Mouse (Mus musculus): ENCODE results near the gene Lhfpl3. TPM values are rescaled to one million over a fixed set of nuclear protein-coding genes. Genes with fewer than 3 reads are reported as not detected.
"Not testable (repeated sequence)": the region's sequence is repeated elsewhere in the genome, so short reads cannot be mapped to it uniquely, and the experiment has no call there.

Gene Lhfpl3
- polyA plus RNA-seq (2015; fragmentation: Nextera tagmentation; extraction: Ambion mirVana) = 0.13 TPM in 1 of 2 replicates, not detected in the other

DNA sequence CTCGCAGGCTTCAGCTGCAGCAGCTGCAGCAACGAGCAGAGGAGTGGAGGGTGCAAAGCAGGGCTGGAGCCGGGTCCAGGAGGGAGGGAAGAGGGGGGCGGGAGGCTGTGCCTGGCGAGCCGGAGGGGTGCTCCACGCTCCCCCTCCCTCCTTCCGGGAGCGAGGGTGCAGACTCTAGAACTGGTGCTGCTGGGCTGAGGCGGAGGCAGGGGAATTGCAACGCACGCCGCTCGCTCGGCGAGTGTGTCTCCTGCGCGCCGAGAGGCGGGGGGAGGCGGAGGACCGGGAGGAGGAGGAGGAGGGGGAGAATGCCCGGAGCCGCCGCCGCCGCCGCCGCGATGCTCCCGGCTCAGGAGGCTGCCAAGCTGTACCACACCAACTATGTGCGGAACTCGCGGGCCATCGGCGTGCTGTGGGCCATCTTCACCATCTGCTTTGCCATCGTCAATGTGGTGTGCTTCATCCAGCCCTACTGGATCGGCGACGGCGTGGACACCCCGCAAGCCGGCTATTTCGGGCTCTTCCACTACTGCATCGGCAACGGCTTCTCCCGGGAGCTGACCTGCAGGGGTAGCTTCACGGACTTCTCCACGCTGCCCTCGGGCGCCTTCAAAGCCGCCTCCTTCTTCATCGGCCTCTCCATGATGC, at the start of gene Lhfpl3:
Gene Lhfpl3, plus strand, starts transcription at position 175 of the 648 bp plus-strand sequence.
- DNase-seq (ENCODE audit: low spot score) = peak; percentile 4

DNA sequence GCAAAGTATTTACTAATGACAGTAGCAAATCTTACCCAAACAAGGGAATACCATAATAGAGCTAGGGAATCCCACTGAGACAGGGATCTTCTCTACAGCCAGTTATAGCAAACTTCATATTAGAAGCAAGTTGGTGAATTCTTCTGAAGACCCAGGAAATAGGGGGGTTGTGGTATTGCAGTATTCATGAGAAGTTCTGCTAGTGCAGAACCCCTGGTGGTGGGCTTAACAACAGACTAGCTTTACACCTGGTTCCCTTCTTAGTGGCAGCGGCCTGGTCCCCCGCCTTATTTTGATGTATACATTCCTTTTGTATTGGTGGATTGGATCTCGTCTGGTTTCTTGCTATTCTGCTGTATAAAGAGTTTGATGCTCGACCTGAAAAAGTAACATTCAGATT, 39.6 kb upstream of the Lhfpl3 start:
- not testable (repeated sequence) for DNase-seq (ENCODE audit: low spot score)

DNA sequence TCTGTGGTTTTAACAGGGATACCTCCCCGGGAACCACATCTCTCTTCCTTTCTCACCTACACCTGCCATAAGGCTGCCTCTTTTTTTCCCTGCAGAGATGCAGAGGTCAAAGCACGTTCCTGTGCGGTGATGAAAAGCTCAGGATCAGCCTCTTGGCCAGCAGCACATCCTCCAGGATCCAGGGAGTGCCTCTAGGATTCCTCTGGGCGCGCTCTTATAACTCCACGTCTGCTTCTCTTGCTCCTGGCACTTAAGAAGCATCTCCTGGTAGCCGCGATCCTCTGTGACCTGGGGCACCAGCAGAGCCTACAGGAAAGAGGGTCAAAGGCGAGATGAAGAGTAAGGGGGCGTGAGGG, 352 bp upstream of the Lhfpl3 start:
- no peak for DNase-seq (ENCODE audit: low spot score)

DNA sequence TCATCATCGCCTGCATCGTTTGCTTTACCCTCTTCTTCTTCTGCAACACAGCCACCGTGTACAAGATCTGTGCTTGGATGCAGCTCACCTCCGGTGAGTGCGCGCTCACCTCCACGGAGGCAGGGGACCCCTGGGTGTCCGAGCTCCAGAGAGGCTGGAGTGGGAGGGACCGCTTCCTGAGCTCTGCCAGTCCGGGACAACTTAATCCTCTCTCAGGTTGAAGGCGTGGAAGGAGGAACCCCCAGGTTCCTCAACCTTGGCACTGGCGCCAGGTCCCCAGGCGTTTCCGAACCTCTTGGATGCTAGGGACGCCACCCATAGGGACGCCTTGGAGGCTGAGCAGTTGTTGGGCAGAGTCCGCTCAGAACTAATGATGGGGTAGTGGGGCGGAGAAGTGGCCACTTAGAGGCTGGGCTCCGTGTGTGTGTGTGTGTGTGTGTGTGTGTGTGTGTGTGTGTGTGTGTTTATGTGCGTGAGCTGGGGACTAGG, 718 bp downstream of the Lhfpl3 start:
- no peak for DNase-seq (ENCODE audit: low spot score)

DNA sequence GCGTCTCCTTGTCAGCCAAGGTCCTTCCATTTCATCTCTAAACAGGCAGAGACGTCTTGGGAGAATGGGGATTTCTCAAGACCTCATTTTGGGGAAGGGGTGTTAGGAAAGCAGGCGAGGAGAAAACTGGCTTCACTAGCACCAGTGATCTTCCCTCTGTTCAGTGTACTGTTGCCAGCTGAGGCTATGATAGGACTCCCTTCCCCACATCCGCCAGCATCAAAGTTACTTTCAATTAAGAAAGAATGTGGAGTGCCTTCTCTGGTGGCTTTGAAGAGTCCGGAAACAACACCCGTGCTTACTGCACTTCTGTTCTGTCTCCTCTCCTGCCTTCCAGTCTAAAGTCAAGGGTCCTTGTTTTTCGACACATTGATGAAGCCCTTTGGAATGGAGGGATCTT, 1.4 kb downstream of the Lhfpl3 start:
- peak; percentile 53 for DNase-seq (ENCODE audit: low spot score)

DNA sequence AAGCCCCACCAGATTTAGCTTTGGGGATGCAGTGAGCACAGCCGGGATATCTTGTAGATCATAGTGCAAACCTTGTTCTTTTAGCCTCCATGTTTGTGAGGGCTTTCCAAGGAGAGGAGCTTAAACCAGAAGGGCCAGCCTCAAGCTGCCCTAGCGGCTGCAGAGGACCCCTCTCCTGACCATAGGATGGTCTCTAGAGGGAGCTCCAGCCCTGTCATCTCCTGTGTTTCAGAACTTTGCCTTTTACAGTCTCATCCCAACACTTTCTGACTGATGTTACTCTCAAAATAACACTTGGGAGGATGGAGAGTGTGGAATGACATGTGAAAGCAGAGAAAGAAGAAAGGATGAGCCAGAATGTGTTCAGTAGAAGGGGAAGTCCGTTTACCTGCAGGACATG, 11.4 kb downstream of the Lhfpl3 start:
- DNase-seq (ENCODE audit: low spot score) = no peak

DNA sequence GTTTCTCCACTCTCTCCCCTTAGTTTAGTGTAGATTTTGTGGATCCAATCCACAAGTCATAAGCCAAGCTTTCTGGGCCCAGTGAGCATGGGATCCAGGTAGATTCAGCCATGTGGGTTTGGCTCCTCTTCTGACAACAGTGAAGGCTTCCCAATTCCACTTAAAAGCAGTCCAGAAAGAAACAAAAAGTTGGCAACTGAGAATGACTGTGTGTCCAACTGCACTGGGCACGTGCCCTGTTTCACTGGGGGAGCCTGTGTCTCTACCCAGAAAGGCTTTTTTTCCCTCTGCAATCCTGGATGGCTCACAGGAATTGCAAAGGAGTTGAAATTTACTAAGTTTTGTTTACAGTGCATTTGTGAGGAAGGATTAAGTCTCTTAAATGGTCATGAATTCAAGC, 24.9 kb downstream of the Lhfpl3 start:
- DNase-seq (ENCODE audit: low spot score) = no peak

DNA sequence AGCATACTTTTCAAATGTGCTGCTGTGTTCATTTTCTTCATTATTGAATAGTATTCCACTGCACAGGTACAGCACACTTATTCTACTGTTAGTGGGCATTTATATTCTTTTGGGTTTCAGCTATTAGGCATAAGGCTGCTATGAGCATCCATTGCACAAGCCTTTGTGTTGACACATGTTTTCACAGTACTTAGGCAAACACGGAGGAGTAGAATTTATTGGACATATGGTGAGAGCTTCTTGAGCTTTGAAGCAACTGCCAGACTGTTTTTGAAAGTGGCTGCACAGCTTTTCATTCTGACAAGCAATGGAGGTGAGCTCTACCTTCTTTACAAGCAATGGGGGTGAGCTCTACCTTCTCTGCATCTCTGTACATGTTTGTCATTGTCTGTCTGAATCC, 49.5 kb downstream of the Lhfpl3 start:
- no peak for DNase-seq (ENCODE audit: low spot score)

DNA sequence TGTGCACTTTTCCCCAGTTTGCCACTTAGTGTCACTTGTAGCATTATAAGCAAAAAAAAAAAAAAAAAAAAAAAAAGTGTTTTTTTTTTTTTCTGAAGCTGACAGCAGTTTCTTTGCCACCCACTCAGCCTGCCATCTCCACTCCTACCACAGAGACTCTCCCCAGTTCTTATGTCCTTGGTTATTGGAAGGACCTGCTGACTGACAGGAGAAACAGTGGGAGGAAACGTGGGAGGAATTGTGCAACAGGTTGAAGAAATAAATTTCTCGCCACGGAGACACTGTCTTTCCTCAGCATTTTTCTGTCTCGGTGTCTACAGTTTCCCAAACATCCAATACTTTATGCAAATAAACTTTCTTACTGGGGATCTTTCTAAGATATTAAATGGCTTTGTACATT, 67.6 kb downstream of the Lhfpl3 start:
- no peak for DNase-seq (ENCODE audit: low spot score)

DNA sequence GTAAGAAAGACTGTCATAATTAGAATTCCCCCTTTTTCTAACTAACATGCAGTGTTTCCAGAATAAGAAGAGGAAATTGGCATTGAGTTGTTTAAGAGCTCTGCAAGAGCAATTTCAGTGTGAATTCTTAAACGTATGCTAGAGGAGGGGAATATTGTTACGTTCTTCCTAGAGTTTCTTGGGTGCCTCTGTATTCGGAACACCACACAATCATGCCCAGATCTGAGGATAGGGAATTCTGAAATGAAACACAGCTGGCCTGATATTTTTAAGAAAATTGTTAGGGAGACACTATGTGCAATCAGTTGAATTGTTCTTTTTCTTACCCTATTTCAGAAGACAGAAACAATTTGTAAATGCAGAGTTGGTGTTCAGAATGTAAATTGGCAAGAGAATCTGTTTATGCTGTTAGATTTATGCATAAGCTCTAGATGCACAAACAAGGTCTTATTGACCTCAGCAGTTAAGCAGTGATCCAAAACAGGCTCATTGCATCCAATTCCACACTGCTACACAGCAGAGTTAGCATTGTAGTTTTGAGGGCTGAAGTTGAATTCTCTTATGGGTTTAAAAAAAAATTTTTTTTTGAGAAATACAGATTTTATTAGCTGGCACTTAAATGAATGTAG, 84.1 kb downstream of the Lhfpl3 start:
- no peak for DNase-seq (ENCODE audit: low spot score)

DNA sequence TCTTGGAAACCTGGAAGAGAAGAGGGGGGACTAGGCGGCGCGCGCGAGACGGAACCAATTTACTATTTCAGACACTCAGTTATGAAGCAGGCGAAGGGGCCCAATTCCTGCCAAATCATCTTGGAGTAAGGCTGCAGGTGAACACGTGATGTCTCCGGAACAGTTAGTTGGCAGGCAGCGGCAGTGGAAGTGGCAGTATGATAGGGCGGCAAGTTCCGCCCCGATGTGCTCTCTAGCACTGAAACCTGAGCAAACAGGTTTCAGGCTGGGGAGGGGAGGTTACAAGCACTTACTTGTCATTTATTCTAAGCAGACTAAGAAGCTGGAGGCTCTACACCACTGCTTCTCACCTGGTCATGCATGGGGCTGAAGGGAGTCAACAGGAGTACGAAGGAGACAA, 105.7 kb downstream of the Lhfpl3 start:
- no peak for DNase-seq (ENCODE audit: low spot score)

DNA sequence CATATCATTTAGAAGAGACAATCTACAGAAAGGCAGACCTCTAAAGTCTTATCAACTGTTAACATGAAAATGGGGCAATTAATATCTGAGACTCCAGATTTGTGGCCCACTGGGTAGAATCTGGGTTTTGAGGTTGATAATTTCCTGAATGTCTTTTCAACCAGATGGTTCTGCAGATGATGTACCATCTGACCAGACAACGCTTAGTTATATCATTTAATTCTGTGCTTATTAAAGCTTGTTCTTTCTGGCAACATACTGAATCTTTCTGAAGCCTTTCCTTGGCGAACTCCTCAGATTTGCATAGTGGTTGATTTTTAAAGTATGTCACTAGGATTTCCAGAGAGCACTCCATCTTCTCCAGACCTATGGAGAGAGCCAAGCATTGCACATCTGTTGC, 107.6 kb downstream of the Lhfpl3 start:
- DNase-seq (ENCODE audit: low spot score) = no peak

DNA sequence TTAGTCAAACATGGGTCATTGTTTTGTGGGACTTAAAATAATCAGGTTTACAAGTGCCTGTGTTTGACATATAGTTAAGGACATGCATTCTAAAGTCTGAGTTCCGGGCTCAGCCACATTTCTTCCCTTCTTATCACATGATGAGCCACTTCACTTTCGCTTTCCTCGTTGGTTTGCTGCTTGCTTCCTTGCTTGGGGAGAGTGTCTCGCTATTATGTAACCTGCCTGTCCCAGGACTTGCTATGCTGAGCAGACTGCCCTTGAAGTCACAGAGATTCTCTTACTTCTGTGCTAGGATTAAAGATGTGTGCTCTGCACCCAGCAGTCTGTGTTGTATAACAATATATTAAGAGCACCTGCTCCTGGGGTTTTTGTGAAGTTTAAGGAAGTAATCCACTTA, 110.6 kb downstream of the Lhfpl3 start:
- no peak for DNase-seq (ENCODE audit: low spot score)

DNA sequence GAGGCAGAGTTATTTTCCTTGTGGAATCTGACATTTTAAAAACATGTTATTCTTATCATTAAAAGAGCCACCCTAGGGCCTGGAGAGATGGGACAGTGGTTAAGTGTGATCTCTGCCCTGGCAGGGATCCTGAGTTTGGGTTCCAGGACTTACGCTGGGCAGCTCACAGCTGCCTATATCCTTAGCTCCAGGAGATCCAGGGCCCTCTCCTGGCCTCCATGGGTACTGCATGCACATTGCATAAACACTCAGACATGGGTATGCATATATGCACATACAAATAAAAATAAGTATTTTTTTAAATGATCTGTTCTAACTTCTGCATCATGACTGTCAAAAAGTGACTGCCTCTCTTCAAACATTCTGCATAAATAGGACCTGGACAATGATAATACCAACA, 115.5 kb downstream of the Lhfpl3 start:
- DNase-seq (ENCODE audit: low spot score) = no peak

DNA sequence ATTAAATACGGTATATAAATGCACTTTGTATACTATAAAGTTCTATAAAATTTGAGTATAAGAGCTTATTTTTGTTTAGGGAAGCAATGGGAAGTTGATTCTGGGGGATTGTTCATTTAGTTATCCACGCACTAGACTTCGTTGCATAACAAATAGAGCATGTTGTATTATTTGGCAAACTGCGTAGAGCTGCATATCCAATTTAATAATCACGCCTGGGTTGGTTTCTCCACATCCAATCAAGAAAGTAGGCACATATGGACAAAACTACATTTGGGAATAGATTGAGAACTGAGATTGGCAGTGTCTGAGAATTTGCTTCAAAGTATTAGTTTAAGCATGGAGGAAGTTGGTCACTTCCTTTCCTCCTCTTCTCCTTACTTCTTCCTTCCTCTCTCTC, 123.2 kb downstream of the Lhfpl3 start:
- no peak for DNase-seq (ENCODE audit: low spot score)

DNA sequence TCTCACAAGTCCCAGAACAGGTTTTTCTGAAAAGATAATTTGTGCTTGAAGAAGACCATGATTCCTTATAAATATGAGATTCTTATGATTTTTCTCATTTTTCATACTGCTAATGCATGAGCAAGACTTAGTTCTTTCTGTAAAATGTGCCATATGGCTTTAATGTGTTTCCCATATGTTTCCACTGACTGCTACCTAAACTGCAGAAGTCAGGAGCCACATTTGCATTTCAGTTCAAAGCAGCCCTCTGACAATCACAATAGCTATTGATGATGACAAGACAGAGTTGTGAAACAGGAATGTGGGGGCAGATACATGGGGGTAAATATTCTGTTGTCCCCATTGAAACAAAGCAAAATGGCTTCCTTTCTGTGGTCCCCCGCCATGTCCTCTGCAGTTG, 126.6 kb downstream of the Lhfpl3 start:
- no peak for DNase-seq (ENCODE audit: low spot score)

DNA sequence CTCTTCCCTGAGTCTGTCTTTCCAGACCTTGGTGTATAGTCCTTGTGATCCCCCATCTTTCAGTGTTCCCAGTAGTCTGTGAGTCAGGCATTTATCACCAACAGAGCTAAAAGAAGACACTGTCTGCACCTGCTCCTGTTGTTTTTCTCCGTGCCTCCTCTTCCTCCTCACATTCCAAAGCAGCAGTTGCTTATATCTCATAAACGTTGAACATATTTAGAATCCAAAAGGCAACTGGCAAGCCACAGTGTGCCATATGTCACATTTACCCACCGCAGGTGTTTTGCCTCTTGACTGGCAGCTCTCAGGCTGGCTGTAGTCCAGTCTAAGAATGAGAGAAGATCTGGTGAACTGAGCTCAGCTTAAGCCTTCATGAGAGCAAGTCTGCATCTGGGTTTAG, 142.5 kb downstream of the Lhfpl3 start:
- no peak for DNase-seq (ENCODE audit: low spot score)

DNA sequence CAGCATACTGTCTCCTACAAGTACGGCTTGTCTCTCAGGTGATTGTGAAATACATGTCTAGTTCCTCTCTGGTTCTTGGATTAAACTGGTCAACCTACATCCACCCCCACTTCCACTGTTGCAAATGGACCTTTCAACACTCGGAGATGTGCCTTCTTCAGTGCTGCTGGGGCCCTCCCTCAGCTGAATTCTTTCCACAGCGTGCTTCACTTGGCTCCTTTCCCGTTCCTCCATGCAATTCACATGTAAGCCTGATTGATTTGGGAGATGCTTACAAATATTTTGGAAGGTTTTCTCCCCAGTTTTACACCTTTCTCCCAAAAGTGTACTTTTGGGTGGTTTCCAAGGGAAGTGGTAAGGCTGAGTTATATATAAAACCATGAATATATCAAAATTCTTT, 143.6 kb downstream of the Lhfpl3 start:
- DNase-seq (ENCODE audit: low spot score) = no peak

DNA sequence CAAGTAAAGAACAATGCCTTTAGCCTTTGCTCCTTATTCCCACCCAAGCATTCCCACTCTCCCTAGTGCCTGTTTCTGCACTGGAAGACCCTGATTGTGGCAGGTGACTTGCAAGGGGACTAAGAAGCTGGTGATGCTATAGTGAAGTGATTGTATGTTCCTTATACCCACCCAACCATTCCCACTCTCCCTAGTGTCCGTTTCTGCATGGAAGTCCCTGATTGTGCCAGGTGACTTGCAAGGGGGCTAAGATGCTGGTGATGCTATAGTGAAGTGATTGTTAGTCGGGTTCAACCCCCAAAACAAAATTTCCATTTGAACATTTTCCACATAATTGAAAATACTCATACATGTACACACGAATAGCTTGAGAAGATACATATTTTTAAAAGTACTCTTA, 151.4 kb downstream of the Lhfpl3 start:
- no peak for DNase-seq (ENCODE audit: low spot score)

DNA sequence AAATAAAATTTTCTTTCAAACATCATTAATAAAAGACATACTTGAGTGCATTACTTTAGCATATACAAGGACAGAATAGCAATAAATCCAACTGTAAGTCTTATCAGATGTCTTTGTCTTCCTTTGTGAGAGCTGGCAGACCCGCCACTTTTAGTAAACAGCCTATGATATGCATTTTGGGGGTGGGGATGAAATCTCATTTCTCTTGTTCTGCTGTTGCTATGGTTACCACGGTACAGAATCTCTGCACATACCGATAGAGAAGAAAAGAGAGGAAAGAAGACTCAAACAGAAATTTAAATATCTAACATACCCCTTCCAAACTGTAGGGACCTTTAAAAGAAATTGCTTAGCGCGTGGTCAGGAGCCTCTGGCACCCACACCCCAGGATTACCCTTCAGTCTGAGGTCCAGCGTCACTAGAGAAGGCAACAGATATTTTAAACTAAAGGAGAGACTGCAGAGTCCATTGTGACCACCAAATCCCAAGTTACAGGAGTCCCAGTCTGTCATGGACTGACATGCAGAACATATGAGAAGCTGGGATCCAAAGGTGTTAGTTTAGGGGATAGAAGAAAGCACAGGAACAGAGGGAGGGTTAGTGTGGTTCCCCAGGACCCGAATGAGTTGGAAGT, 151.9 kb downstream of the Lhfpl3 start:
- no peak for DNase-seq (ENCODE audit: low spot score)

DNA sequence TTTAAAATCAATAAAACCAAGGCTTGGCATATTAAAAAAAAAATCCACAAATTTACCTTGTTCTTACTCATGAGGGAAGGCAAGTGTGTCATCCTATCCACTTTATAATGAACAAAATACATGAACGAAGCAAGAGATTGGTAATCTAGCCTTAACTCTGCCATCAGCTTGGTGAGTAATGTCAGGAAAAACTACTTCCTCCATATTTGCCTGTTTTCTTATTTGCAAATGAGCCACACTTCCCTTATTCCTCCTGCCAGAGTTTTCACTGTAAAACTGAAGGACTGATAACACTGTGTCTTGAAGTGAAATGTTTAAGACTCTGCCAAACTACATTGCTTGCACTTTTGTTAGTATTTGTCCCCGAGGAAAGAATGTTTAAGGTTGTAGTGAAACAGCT, 152.7 kb downstream of the Lhfpl3 start:
- DNase-seq (ENCODE audit: low spot score) = no peak

DNA sequence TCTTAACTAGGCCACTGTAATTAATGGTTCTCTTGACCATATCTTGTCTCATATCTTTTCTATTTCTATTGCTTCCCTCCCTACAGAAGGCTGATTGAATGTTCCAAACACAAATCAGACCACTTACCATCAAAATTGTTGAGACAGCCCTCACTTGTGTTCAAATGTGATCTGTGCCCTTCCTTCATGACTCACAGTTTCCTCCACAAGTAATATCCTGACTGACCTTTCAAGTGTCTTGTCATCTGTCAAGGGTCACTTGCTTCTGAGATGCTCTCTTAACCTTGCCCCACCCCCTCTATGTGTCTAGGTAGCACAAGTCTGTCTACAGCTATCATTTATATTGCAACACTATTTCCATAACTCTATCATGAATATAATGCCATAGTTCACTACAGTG, 154.1 kb downstream of the Lhfpl3 start:
- no peak for DNase-seq (ENCODE audit: low spot score)

DNA sequence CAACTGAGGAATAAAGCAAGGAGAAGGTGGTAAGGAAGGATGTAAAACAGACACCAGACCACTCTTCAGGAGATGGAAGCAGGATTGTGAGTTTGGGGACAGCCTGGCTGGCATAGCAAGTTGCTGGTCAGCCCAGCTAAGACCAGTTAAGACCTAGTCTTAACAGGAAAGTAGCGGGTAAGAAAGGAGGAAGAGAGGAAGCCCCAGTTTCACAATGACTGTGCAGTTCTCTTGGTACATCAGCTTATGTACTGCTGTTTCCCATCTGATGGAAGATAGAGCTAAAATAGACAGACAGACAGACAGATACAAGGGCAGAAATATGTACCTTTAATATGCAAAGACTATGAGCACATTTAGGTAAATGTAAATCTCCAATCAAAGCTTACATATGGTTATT, 171.3 kb downstream of the Lhfpl3 start:
- no peak for DNase-seq (ENCODE audit: low spot score)
